ENCODE assay signal across 8 mouse cellular contexts in genomic region chr5:74974726-74975411, GRCm38 (mm10).
DNase-seq lines count a peak whose midpoint lies in the region; ATAC-seq and TF ChIP-seq lines count a peak whose summit lies in the region.

No protein-coding gene starts in this region.

- H3K27ac ChIP-seq in embryonic facial prominence, embryonic 15.5 days (replicated peaks), result peak overlapping the region; percentile 40; the same call in 1 of the 2 replicates
- no peak overlapping the region; the same call in 1 of the 2 replicates for H3K27ac ChIP-seq in hindbrain, embryonic 16.5 days (ENCODE audit: low read depth, low read length)
- H3K27ac ChIP-seq in limb, embryonic 14.5 days (replicated peaks; ENCODE audit: low read depth, low read length), result peak overlapping the region; percentile 65

- H3K36me3 ChIP-seq in embryonic facial prominence, embryonic 15.5 days, result no peaks in the 10 kb centered on the region
- H3K36me3 ChIP-seq in hindbrain, embryonic 16.5 days (ENCODE audit: control insufficient read depth, insufficient read depth, low read length), result no peaks in the 10 kb centered on the region
- H3K36me3 ChIP-seq in limb, embryonic 14.5 days (ENCODE audit: control insufficient read depth, insufficient read depth, low read length), result no peaks in the 10 kb centered on the region

- 45% methylated on average over 12 of the region's 12 CpGs for WGBS in embryonic facial prominence, embryonic 15.5 days
- WGBS in hindbrain, embryonic 16.5 days, result 40% methylated on average over 12 of the region's 12 CpGs
- WGBS in limb, embryonic 14.5 days, result 31% methylated on average over 12 of the region's 12 CpGs

- H3K27me3 ChIP-seq in embryonic facial prominence, embryonic 15.5 days, result no peaks in the 10 kb centered on the region
- peaks cover 17% of the 10 kb centered on the region for H3K27me3 ChIP-seq in hindbrain, embryonic 16.5 days (replicated peaks; ENCODE audit: control insufficient read depth, insufficient read depth, low read length)
- no peaks in the 10 kb centered on the region for H3K27me3 ChIP-seq in limb, embryonic 14.5 days (ENCODE audit: control insufficient read depth, insufficient read depth, low read length)

- H3K9me3 ChIP-seq in embryonic facial prominence, embryonic 15.5 days (replicated peaks), result no peaks in the 10 kb centered on the region
- no peaks in the 10 kb centered on the region for H3K9me3 ChIP-seq in hindbrain, embryonic 16.5 days (ENCODE audit: control insufficient read depth, low read length)
- H3K9me3 ChIP-seq in limb, embryonic 14.5 days (ENCODE audit: control insufficient read depth, low read length), result no peaks in the 10 kb centered on the region

- TF ChIP-seq POLR2A in limb, embryonic 14.5 days (IDR thresholded peaks at IDR 0.05; ENCODE audit: borderline replicate concordance, extremely low read depth, insufficient read depth, insufficient read length), result no peak

- H3K4me2 ChIP-seq in embryonic facial prominence, embryonic 15.5 days (replicated peaks), result no peak overlapping the region
- H3K4me2 ChIP-seq in hindbrain, embryonic 16.5 days (ENCODE audit: low read length), result no peak overlapping the region
- H3K4me2 ChIP-seq in limb, embryonic 14.5 days (replicated peaks; ENCODE audit: low read depth, low read length, severe bottlenecking), result no peak overlapping the region

- no peak overlapping the region for H3K9ac ChIP-seq in embryonic facial prominence, embryonic 15.5 days
- no peak overlapping the region for H3K9ac ChIP-seq in hindbrain, embryonic 16.5 days (ENCODE audit: low read depth, low read length)
- no peak overlapping the region for H3K9ac ChIP-seq in limb, embryonic 14.5 days (ENCODE audit: low read depth, low read length, severe bottlenecking)

- no peak for ATAC-seq in embryonic facial prominence, embryonic 15.5 days (ENCODE audit: insufficient number of reproducible peaks, low FRiP score, low TSS enrichment, low read depth)
- ATAC-seq in hindbrain, embryonic 16.5 days, result peak; percentile 61
- no peak; the same call in 1 of the 2 replicates for ATAC-seq in limb, embryonic 14.5 days (ENCODE audit: low FRiP score, low read depth)

- H3K4me1 ChIP-seq in embryonic facial prominence, embryonic 15.5 days, result peaks cover 15% of the 10 kb centered on the region
- peaks cover 7% of the 10 kb centered on the region; the same call in 1 of the 2 replicates for H3K4me1 ChIP-seq in hindbrain, embryonic 16.5 days (ENCODE audit: control insufficient read depth, insufficient read depth, low read depth, low read length)
- peaks cover 24% of the 10 kb centered on the region for H3K4me1 ChIP-seq in limb, embryonic 14.5 days (ENCODE audit: control insufficient read depth, insufficient read depth, low read length)

- DNase-seq in cerebellum, postnatal 14 days, result peak; percentile 50 to 54
- no peak for DNase-seq in cerebellum, adult 11 months
- peak; percentile 29 for DNase-seq in 416B (ENCODE audit: low read depth)
- DNase-seq in limb, embryonic 14.5 days (ENCODE audit: low spot score), result peak; percentile 27
- DNase-seq in right cerebral cortex, postnatal 14 days, result peak; percentile 35
- no peak for DNase-seq in thymus, postnatal 14 days

- H3K4me3 ChIP-seq in embryonic facial prominence, embryonic 15.5 days (replicated peaks), result no peak overlapping the region
- no peak overlapping the region for H3K4me3 ChIP-seq in hindbrain, embryonic 16.5 days (ENCODE audit: low read length)
- H3K4me3 ChIP-seq in limb, embryonic 14.5 days (replicated peaks; ENCODE audit: low read length), result no peak overlapping the region

Comparison
In these comparisons a context has a peak if more than half of its experiments do, and no peak if none do; other contexts are left out.
1. DNase-seq: peak in cerebellum, postnatal 14 days (2 of 2), 416B (single experiment), limb, embryonic 14.5 days (single experiment) and right cerebral cortex, postnatal 14 days (single experiment); none in cerebellum, adult 11 months (single experiment) and thymus, postnatal 14 days (single experiment).